Mouse (Mus musculus): Measurements from ENCODE around the gene Rgs3. TPM values are rescaled to one million over a fixed set of nuclear protein-coding genes. Genes with fewer than 3 reads are reported as not detected.

Gene Rgs3
- polyA plus RNA-seq, 1 experiment from 2014 or later: 31.3 TPM

DNA sequence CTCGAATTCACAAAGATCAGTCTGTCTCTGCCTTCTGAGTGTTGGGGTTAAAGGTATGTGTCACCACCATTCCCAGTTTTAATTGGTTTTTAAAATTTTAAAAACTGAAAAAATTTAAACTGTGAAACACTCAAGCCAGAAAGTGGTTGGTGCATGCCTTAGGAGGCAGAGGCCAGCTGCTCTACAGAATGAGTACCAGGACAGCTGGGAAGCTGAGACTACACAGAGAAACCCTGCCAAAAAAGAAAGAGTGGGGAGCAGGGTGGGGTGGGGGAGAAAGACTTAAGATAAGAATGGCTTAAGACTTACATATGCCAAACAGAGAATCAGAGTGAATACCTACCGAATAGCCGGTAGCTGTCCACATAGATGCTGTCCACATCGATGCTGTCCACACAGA, 73.6 kb downstream of the Rgs3 start:
- ATAC-seq (ENCODE audit: low FRiP score) (no peak), DNase-seq (ENCODE audit: low spot score) (no peak)
- Histone ChIP-seq H3K36me3 (ENCODE audit: control insufficient read depth, insufficient read depth, low read length) (no peaks in the 10 kb centered on the region), H3K4me2 (replicated peaks; ENCODE audit: low read depth, low read length) (no peak overlapping the region), H3K27ac (ENCODE audit: low read depth, low read length) (no peak overlapping the region), H3K27me3 (ENCODE audit: control insufficient read depth, insufficient read depth, low read length) (no peaks in the 10 kb centered on the region), H3K4me3 (ENCODE audit: low read depth, low read length) (no peak overlapping the region), H3K4me1 (replicated peaks; ENCODE audit: control insufficient read depth, insufficient read depth, low read length) (no peaks in the 10 kb centered on the region), H3K9me3 (ENCODE audit: control insufficient read depth, low read length) (no peaks in the 10 kb centered on the region), H3K9ac (ENCODE audit: low read depth, low read length) (no peak overlapping the region)
- WGBS: 94% methylated on average over 4 of the region's 4 CpGs

- ATAC-seq (ENCODE audit: low FRiP score) (no peak), DNase-seq (ENCODE audit: low spot score) (no peak)
- Histone ChIP-seq H3K36me3 (ENCODE audit: control insufficient read depth, insufficient read depth, low read length) (no peaks in the 10 kb centered on the region), H3K9ac (ENCODE audit: low read depth, low read length) (no peak overlapping the region; the same call in 1 of the 2 replicates), H3K27ac (ENCODE audit: low read depth, low read length) (no peak overlapping the region), H3K4me1 (replicated peaks; ENCODE audit: control insufficient read depth, insufficient read depth, low read length) (no peaks in the 10 kb centered on the region), H3K4me3 (ENCODE audit: low read depth, low read length) (no peak overlapping the region), H3K4me2 (replicated peaks; ENCODE audit: low read depth, low read length) (no peak overlapping the region), H3K27me3 (ENCODE audit: control insufficient read depth, insufficient read depth, low read length) (no peaks in the 10 kb centered on the region), H3K9me3 (ENCODE audit: control insufficient read depth, low read length) (no peaks in the 10 kb centered on the region)
- WGBS: 45% methylated on average over 8 of the region's 13 CpGs
These were observed 74.5 kb downstream of the Rgs3 start for GRCm38 (mm10) chr4:62634054-62634591.

DNA sequence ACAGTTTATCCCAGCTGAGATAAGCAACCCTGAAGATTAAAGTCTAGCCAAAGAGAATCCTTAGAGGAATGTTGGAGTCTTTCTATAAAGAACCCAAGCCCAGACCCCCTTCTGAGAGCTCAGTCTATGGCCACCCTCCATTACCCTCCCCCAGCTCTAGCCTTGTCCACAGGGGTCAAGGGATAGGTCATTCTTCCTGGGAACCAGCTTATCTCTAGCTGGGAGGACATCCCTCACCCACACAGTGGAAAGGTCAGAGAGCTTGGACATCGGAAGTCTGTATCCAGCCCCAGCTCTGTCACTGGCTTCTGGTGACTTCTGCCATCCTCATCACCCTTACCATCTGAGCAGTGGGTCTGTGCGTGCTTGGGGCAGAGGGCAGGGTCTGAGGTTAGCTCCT, 75.2 kb downstream of the Rgs3 start:
- ATAC-seq (ENCODE audit: low FRiP score) (no peak), DNase-seq (ENCODE audit: low spot score) (no peak)
- Histone ChIP-seq H3K36me3 (ENCODE audit: control insufficient read depth, insufficient read depth, low read length) (no peaks in the 10 kb centered on the region), H3K9ac (ENCODE audit: low read depth, low read length) (no peak overlapping the region), H3K4me2 (replicated peaks; ENCODE audit: low read depth, low read length) (no peak overlapping the region), H3K4me1 (replicated peaks; ENCODE audit: control insufficient read depth, insufficient read depth, low read length) (no peaks in the 10 kb centered on the region), H3K27me3 (ENCODE audit: control insufficient read depth, insufficient read depth, low read length) (no peaks in the 10 kb centered on the region), H3K27ac (ENCODE audit: low read depth, low read length) (no peak overlapping the region), H3K4me3 (ENCODE audit: low read depth, low read length) (no peak overlapping the region), H3K9me3 (ENCODE audit: control insufficient read depth, low read length) (no peaks in the 10 kb centered on the region)
- WGBS: 81% methylated on average over 2 of the region's 2 CpGs

- Histone ChIP-seq H3K4me1 (replicated peaks; ENCODE audit: control insufficient read depth, insufficient read depth, low read length) (no peaks in the 10 kb centered on the region), H3K4me2 (replicated peaks; ENCODE audit: low read depth, low read length) (no peak overlapping the region), H3K27ac (ENCODE audit: low read depth, low read length) (no peak overlapping the region), H3K9ac (ENCODE audit: low read depth, low read length) (no peak overlapping the region), H3K27me3 (ENCODE audit: control insufficient read depth, insufficient read depth, low read length) (peaks cover 3% of the 10 kb centered on the region; the same call in 1 of the 2 replicates), H3K9me3 (ENCODE audit: control insufficient read depth, low read length) (no peaks in the 10 kb centered on the region), H3K36me3 (ENCODE audit: control insufficient read depth, insufficient read depth, low read length) (no peaks in the 10 kb centered on the region), H3K4me3 (ENCODE audit: low read depth, low read length) (no peak overlapping the region)
- no peak for ATAC-seq (ENCODE audit: low FRiP score)
- 95% methylated on average over 6 of the region's 6 CpGs for WGBS
- DNase-seq (ENCODE audit: low spot score): no peak
These were observed 76.4 kb downstream of the Rgs3 start for GRCm38 (mm10) chr4:62636047-62636446.

DNA sequence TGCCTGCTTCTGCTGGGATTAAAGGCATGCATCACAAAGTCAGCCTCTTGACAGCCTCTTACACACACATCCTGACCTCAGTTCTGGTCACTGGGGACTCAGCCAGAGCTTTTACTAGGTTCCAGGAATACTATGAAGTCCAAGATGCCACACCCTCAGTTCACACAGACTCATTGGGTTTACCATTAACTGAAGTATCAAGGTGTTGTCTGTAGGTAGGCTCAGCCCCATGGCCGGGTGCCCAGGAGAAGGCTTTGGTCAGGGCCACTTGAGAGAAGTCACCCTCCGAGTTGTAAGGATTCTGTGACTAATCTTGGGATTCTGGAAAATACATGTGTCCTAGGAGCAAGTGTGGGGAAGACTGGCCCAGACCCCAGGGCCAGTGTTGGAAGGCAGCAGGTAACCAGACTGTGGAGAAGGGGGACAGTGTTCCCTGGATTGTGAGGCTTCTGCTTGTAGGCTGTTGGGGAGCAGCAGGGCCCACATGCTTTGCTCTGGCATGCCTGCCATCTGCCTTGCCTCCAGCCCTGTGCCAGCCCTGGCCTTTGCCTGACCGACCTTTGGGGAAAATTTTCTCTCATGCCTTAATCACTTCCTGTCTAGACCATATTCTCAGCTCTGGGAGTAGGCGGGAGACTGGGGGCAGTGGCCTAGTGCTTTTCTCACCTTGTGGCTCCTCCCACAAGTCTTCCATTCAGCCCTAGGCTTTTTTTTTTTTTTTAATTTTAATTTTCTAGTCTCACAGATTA, 78.4 kb downstream of the Rgs3 start:
- H3K36me3 ChIP-seq (ENCODE audit: control insufficient read depth, insufficient read depth, low read length): no peaks in the 10 kb centered on the region
- H3K4me1 ChIP-seq (replicated peaks; ENCODE audit: control insufficient read depth, insufficient read depth, low read length): no peaks in the 10 kb centered on the region
- WGBS: 81% methylated on average over 4 of the region's 4 CpGs
- H3K9ac ChIP-seq (ENCODE audit: low read depth, low read length): no peak overlapping the region
- no peak overlapping the region for H3K4me3 ChIP-seq (ENCODE audit: low read depth, low read length)
- peaks cover 3% of the 10 kb centered on the region; the same call in 1 of the 2 replicates for H3K27me3 ChIP-seq (ENCODE audit: control insufficient read depth, insufficient read depth, low read length)
- no peak overlapping the region for H3K27ac ChIP-seq (ENCODE audit: low read depth, low read length)
- H3K9me3 ChIP-seq (ENCODE audit: control insufficient read depth, low read length): no peaks in the 10 kb centered on the region
- no peak overlapping the region for H3K4me2 ChIP-seq (replicated peaks; ENCODE audit: low read depth, low read length)
- DNase-seq (ENCODE audit: low spot score) (no peak), ATAC-seq (ENCODE audit: low FRiP score) (no peak)

DNA sequence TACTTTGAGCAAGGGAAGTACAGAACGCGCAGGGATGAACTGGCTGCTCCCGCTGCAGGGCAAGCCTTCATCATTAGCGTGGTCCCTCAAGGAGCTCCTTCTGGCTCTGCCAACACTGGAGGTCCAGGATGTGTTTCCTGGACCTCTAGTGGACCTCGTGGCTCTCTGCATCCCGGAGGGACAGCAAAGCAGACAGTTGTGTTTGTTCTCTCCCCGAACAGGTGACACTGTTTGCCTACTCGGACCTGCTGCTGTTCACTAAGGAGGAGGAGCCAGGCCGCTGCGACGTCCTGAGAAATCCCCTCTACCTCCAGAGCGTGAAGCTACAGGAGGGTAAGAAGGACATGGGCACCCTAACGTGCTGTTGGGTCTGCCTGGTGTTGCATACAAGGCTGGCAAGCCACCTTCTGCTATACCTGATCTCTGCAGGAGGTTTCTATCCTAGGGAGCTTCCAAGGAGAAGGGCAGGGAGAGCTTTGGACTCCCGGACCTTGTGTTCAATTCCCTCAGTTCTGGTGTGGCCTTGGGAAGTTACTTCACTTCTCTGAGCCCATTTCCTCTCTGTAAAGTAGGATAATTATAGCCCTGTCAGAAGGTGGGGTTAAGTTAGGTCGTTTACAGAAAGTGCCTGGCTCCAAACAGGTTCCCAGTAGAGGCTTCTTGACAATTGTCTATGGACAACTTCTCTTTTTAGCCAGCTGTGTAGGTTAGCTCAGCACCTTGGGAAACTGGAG, 81.0 kb downstream of the Rgs3 start:
- Histone ChIP-seq H3K9ac (ENCODE audit: low read depth, low read length) (no peak overlapping the region), H3K4me3 (ENCODE audit: low read depth, low read length) (no peak overlapping the region), H3K27ac (ENCODE audit: low read depth, low read length) (no peak overlapping the region), H3K4me2 (replicated peaks; ENCODE audit: low read depth, low read length) (no peak overlapping the region), H3K27me3 (ENCODE audit: control insufficient read depth, insufficient read depth, low read length) (peaks cover 3% of the 10 kb centered on the region; the same call in 1 of the 2 replicates), H3K4me1 (replicated peaks; ENCODE audit: control insufficient read depth, insufficient read depth, low read length) (no peaks in the 10 kb centered on the region), H3K9me3 (ENCODE audit: control insufficient read depth, low read length) (no peaks in the 10 kb centered on the region), H3K36me3 (ENCODE audit: control insufficient read depth, insufficient read depth, low read length) (no peaks in the 10 kb centered on the region)
- DNase-seq (ENCODE audit: low spot score): no peak
- no peak for ATAC-seq (ENCODE audit: low FRiP score)
- 70% methylated on average over 15 of the region's 15 CpGs for WGBS

DNA sequence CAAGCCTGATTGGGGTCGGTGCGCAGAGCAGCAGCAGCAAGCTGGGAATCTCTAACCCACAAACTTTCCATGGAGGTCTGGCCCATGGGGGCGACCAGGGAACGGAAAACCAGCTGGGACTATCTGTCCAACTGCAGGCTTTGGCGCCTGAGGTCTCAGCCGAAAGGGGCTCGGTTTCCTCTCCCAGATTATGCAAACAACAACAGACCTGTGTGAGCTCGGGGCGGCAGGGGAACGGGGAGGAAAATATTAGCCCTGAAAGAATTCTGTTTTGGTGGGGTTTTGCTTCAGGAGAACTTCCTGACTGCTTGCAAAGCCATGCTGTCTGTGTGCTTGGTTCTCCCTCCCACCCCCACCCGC, 81.6 kb downstream of the Rgs3 start:
- H3K4me1 ChIP-seq (replicated peaks; ENCODE audit: control insufficient read depth, insufficient read depth, low read length): no peaks in the 10 kb centered on the region
- H3K9ac ChIP-seq (ENCODE audit: low read depth, low read length): no peak overlapping the region
- 47% methylated on average over 11 of the region's 11 CpGs for WGBS
- no peaks in the 10 kb centered on the region for H3K9me3 ChIP-seq (ENCODE audit: control insufficient read depth, low read length)
- peaks cover 3% of the 10 kb centered on the region; the same call in 1 of the 2 replicates for H3K27me3 ChIP-seq (ENCODE audit: control insufficient read depth, insufficient read depth, low read length)
- no peak overlapping the region for H3K27ac ChIP-seq (ENCODE audit: low read depth, low read length)
- DNase-seq (ENCODE audit: low spot score) (no peak), ATAC-seq (ENCODE audit: low FRiP score) (no peak)
- H3K4me3 ChIP-seq (ENCODE audit: low read depth, low read length): no peak overlapping the region
- no peaks in the 10 kb centered on the region for H3K36me3 ChIP-seq (ENCODE audit: control insufficient read depth, insufficient read depth, low read length)
- no peak overlapping the region for H3K4me2 ChIP-seq (replicated peaks; ENCODE audit: low read depth, low read length)

DNA sequence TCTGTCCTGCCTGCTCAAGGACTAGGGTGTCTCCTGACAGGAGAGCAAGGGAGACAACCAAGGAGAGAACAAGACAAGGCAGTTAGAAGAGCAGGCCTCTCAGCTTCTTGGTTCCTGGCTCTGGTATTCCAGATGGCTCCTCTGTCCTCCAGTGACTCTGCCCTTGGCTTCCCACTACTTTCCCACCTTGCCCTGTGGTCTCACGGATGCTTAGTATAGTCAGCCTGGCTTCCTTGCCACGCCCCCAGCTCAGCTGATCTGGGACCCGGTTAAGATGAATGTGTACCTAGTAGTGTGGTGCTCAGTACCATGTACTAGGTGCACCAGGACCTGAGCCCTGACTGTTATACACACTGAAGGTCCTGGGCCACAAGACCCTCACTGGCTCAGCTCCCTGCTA, 82.0 kb downstream of the Rgs3 start:
- H3K27ac ChIP-seq (ENCODE audit: low read depth, low read length): no peak overlapping the region
- no peaks in the 10 kb centered on the region for H3K4me1 ChIP-seq (replicated peaks; ENCODE audit: control insufficient read depth, insufficient read depth, low read length)
- no peaks in the 10 kb centered on the region for H3K36me3 ChIP-seq (ENCODE audit: control insufficient read depth, insufficient read depth, low read length)
- DNase-seq (ENCODE audit: low spot score) (no peak), ATAC-seq (ENCODE audit: low FRiP score) (no peak)
- H3K27me3 ChIP-seq (ENCODE audit: control insufficient read depth, insufficient read depth, low read length): peaks cover 3% of the 10 kb centered on the region; the same call in 1 of the 2 replicates
- no peak overlapping the region for H3K4me2 ChIP-seq (replicated peaks; ENCODE audit: low read depth, low read length)
- H3K9me3 ChIP-seq (ENCODE audit: control insufficient read depth, low read length): no peaks in the 10 kb centered on the region
- H3K4me3 ChIP-seq (ENCODE audit: low read depth, low read length): no peak overlapping the region
- 79% methylated on average over 3 of the region's 3 CpGs for WGBS
- H3K9ac ChIP-seq (ENCODE audit: low read depth, low read length): no peak overlapping the region
